In the genomic region with DNA sequence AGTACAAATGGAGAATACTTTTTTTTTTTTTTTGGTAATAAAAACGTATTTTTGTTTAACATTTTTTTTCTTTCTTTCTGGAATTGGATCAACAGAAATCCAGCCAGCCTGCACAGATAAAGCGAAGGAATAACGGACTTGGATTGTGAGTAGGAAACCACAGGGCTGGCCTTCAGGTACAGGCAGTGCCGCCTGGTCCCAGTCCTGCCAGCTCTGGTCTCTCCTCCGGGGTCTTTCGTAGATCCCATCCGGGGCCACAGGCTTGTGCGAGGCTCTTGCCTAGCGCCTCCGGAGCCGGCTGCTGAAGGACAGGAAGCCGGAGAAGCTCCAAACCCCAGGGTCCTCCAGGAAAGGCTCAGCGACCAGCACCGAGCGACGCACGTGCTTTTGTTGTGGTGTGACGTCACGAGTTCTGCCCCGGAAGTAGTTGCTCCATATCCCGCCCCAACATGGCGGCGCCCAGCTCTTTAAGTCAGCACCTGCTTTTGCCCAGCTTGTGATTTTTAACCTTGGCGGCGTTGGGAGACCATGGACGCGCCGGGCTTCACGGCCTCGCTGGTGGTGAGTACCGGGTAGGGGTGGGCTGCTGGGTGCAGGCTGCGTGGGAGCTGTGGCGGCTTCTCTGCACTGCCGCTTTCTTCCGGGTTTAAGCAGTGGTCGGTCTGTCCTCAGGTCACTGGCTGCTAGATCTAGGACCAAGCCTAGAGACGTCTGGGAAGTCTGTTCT, we compare ENCODE assay signal across 8 mouse cellular contexts. TPM values are rescaled to one million over a fixed set of nuclear protein-coding genes. Genes with fewer than 3 reads are reported as not detected.
DNase-seq lines count a peak whose midpoint lies in the region; ATAC-seq and TF ChIP-seq lines count a peak whose summit lies in the region.

Gene Slc25a26, plus strand, starts transcription at position 435 of the 727 bp plus-strand sequence.

- no peaks in the 10 kb centered on the region for H3K9me3 ChIP-seq in erythroblast, embryonic 14.5 days (ENCODE audit: control insufficient read depth, low read length)
- no peaks in the 10 kb centered on the region for H3K9me3 ChIP-seq in heart, embryonic 12.5 days (replicated peaks)
- no peaks in the 10 kb centered on the region for H3K9me3 ChIP-seq in kidney, postnatal 0 days (replicated peaks; ENCODE audit: low read length)
- H3K9me3 ChIP-seq in liver, embryonic 11.5 days (ENCODE audit: control insufficient read depth, low read length), result no peaks in the 10 kb centered on the region
- no peaks in the 10 kb centered on the region for H3K9me3 ChIP-seq in stomach, embryonic 14.5 days (ENCODE audit: control insufficient read depth, low read depth, low read length)

- no peaks in the 10 kb centered on the region for H3K27me3 ChIP-seq in C2C12 (ENCODE audit: control insufficient read depth, insufficient read depth, insufficient read length)
- H3K27me3 ChIP-seq in erythroblast, embryonic 14.5 days (ENCODE audit: control insufficient read depth), result no peaks in the 10 kb centered on the region
- 0 out of 2 replicates have a peak, but pooled peaks cover 4% of the 10 kb centered on the region for H3K27me3 ChIP-seq in heart, embryonic 12.5 days (replicated peaks)
- H3K27me3 ChIP-seq in kidney, postnatal 0 days (ENCODE audit: insufficient read depth, low read length), result no peaks in the 10 kb centered on the region
- H3K27me3 ChIP-seq in liver, embryonic 11.5 days (replicated peaks; ENCODE audit: control insufficient read depth, insufficient read depth, low read length), result no peaks in the 10 kb centered on the region
- H3K27me3 ChIP-seq in stomach, embryonic 14.5 days (ENCODE audit: control insufficient read depth, insufficient read depth, low read length), result no peaks in the 10 kb centered on the region

- peak; percentile 97 for DNase-seq in brain, embryonic 14.5 days (ENCODE audit: low read depth)
- peak; percentile 94 for DNase-seq in kidney, postnatal 0 days (ENCODE audit: low spot score)
- peak; percentile 91 for DNase-seq in liver, embryonic 11.5 days (ENCODE audit: low spot score)
- peak; percentile 93 for DNase-seq in naive thymus-derived CD4-positive, alpha-beta T cell, adult 2 months (ENCODE audit: low read depth)

- H3K27ac ChIP-seq in heart, embryonic 12.5 days (ENCODE audit: poor library complexity, severe bottlenecking), result peak within 1 kb of the TSS; percentile 45; the same call in 1 of the 2 replicates
- H3K27ac ChIP-seq in kidney, postnatal 0 days, result peak within 1 kb of the TSS; percentile 31; the same call in 1 of the 2 replicates
- no peak within 1 kb of the TSS for H3K27ac ChIP-seq in liver, embryonic 11.5 days (ENCODE audit: low read depth, low read length)
- no peak within 1 kb of the TSS for H3K27ac ChIP-seq in stomach, embryonic 14.5 days (ENCODE audit: low read length)

- H3K4me3 ChIP-seq in C2C12 (ENCODE audit: insufficient read depth, poor library complexity, severe bottlenecking), result peak within 1 kb of the TSS; percentile 63
- H3K4me3 ChIP-seq in erythroblast, embryonic 14.5 days (replicated peaks), result peak within 1 kb of the TSS; percentile 81
- peak within 1 kb of the TSS; percentile 82 for H3K4me3 ChIP-seq in heart, embryonic 12.5 days
- H3K4me3 ChIP-seq in kidney, postnatal 0 days (replicated peaks; ENCODE audit: low read depth, low read length), result peak within 1 kb of the TSS; percentile 71
- H3K4me3 ChIP-seq in liver, embryonic 11.5 days (ENCODE audit: low read depth, low read length), result peak within 1 kb of the TSS; percentile 76
- H3K4me3 ChIP-seq in stomach, embryonic 14.5 days (ENCODE audit: low read depth, low read length), result peak within 1 kb of the TSS; percentile 71

- H3ac ChIP-seq in C2C12 (ENCODE audit: control insufficient read depth, insufficient read length, low read depth), result peak within 1 kb of the TSS; percentile 89

- H3K36me3 ChIP-seq in C2C12 (ENCODE audit: control insufficient read depth, insufficient read depth), result no peaks in the 10 kb centered on the region
- H3K36me3 ChIP-seq in erythroblast, embryonic 14.5 days (ENCODE audit: control insufficient read depth), result no peaks in the 10 kb centered on the region
- H3K36me3 ChIP-seq in heart, embryonic 12.5 days, result no peaks in the 10 kb centered on the region
- no peaks in the 10 kb centered on the region for H3K36me3 ChIP-seq in kidney, postnatal 0 days (ENCODE audit: insufficient read depth, low read length)
- H3K36me3 ChIP-seq in liver, embryonic 11.5 days (ENCODE audit: control insufficient read depth, insufficient read depth, low read length), result no peaks in the 10 kb centered on the region
- no peaks in the 10 kb centered on the region for H3K36me3 ChIP-seq in stomach, embryonic 14.5 days (ENCODE audit: control insufficient read depth, insufficient read depth, low read length)

- H3K9ac ChIP-seq in heart, embryonic 12.5 days, result peak within 1 kb of the TSS; percentile 76
- H3K9ac ChIP-seq in kidney, postnatal 0 days (ENCODE audit: low read depth, low read length), result peak within 1 kb of the TSS; percentile 48
- H3K9ac ChIP-seq in liver, embryonic 11.5 days (ENCODE audit: low read depth, low read length), result peak within 1 kb of the TSS; percentile 63
- peak within 1 kb of the TSS; percentile 43 for H3K9ac ChIP-seq in stomach, embryonic 14.5 days (replicated peaks; ENCODE audit: low read depth, low read length)

- no peak for TF ChIP-seq CTCF in C2C12 (IDR thresholded peaks at IDR 0.05; ENCODE audit: control insufficient read depth, insufficient read depth, insufficient read length)
- no peak for TF ChIP-seq CTCF in brain, embryonic 14.5 days (IDR thresholded peaks at IDR 0.05; ENCODE audit: borderline replicate concordance, extremely low read depth, insufficient read depth, insufficient read length)
- TF ChIP-seq CTCF in kidney, postnatal 0 days (IDR thresholded peaks at IDR 0.05; ENCODE audit: low read depth), result no peak

- H3K4me1 ChIP-seq in erythroblast, embryonic 14.5 days (ENCODE audit: control insufficient read depth), result peaks cover 12% of the 10 kb centered on the region
- H3K4me1 ChIP-seq in heart, embryonic 12.5 days (replicated peaks), result peaks cover 8% of the 10 kb centered on the region
- H3K4me1 ChIP-seq in kidney, postnatal 0 days (replicated peaks; ENCODE audit: insufficient read depth, low read length), result 0 out of 2 replicates have a peak, but pooled peaks cover 7% of the 10 kb centered on the region
- H3K4me1 ChIP-seq in liver, embryonic 11.5 days (replicated peaks; ENCODE audit: control insufficient read depth, insufficient read depth, low read length), result peaks cover 5% of the 10 kb centered on the region; the same call in 1 of the 2 replicates
- H3K4me1 ChIP-seq in stomach, embryonic 14.5 days (ENCODE audit: control insufficient read depth, insufficient read depth, low read length), result 0 out of 2 replicates have a peak, but pooled peaks cover 3% of the 10 kb centered on the region

- WGBS in heart, embryonic 12.5 days, result under 1% methylated on average over 37 of the region's 37 CpGs
- WGBS in kidney, postnatal 0 days, result under 1% methylated on average over 37 of the region's 37 CpGs
- WGBS in liver, embryonic 11.5 days, result under 1% methylated on average over 37 of the region's 37 CpGs
- WGBS in stomach, embryonic 14.5 days, result under 1% methylated on average over 37 of the region's 37 CpGs

- H3K79me2 ChIP-seq in C2C12 (ENCODE audit: control insufficient read depth, insufficient read depth), result no peaks in the 10 kb centered on the region

- peak; percentile 95 for ATAC-seq in heart, embryonic 12.5 days (ENCODE audit: insufficient number of reproducible peaks, low FRiP score)
- ATAC-seq in kidney, postnatal 0 days (replicated peaks; ENCODE audit: low FRiP score, low read depth), result peak; percentile 96
- peak; percentile 97 for ATAC-seq in liver, embryonic 11.5 days (replicated peaks; ENCODE audit: low FRiP score)
- ATAC-seq in stomach, embryonic 14.5 days (ENCODE audit: insufficient number of reproducible peaks, insufficient read depth, low FRiP score, low read depth), result peak; percentile 96

- no peaks in the 10 kb centered on the region for H3K79me3 ChIP-seq in C2C12 (ENCODE audit: low read depth)

- TF ChIP-seq POLR2A in brain, embryonic 14.5 days (IDR thresholded peaks at IDR 0.05; ENCODE audit: borderline replicate concordance, extremely low read depth, insufficient read depth, insufficient read length, poor library complexity, severe bottlenecking), result no peak

- peak within 1 kb of the TSS; percentile 86 for H3K4me2 ChIP-seq in heart, embryonic 12.5 days
- peak within 1 kb of the TSS; percentile 80 for H3K4me2 ChIP-seq in kidney, postnatal 0 days (ENCODE audit: low read length)
- peak within 1 kb of the TSS; percentile 65 for H3K4me2 ChIP-seq in liver, embryonic 11.5 days
- peak within 1 kb of the TSS; percentile 45 for H3K4me2 ChIP-seq in stomach, embryonic 14.5 days (replicated peaks; ENCODE audit: low read depth, low read length)

TF ChIP-seq in C2C12, 6 proteins besides CTCF, POLR2A, EP300 and RAD21:
- TF ChIP-seq CEBPB (IDR thresholded peaks at IDR 0.05; ENCODE audit: low read depth), result no peak
- TF ChIP-seq MAX (IDR thresholded peaks at IDR 0.05), result peak; percentile 88

RNA-seq across cellular contexts. Expression of gene Slc25a26, which starts in this region (rescaled TPM):
- polyA plus RNA-seq in C2C12 (2012; fragmentation: generic; extraction: Trizol), result 4.6 TPM
- 9.1 and 10.0 TPM in 2 replicates for polyA plus RNA-seq in brain, embryonic 14.5 days (2012; rRNA removed)
- 0.06 and 0.08 TPM in 2 replicates for polyA plus RNA-seq in erythroblast, embryonic 14.5 days (2012)
- polyA plus RNA-seq in heart, embryonic 12.5 days (2016; fragmentation: Nextera tagmentation; extraction: Ambion mirVana), result 11.6 and 13.9 TPM in 2 replicates
- 11.3 and 12.5 TPM in 2 replicates for polyA plus RNA-seq in kidney, postnatal 0 days (2015; fragmentation: Nextera tagmentation; extraction: Ambion mirVana)
- 6.4 and 8.2 TPM in 2 replicates for polyA plus RNA-seq in liver, embryonic 11.5 days (2014; fragmentation: Nextera tagmentation; extraction: Ambion mirVana)
- 7.0 and 8.1 TPM in 2 replicates for polyA plus RNA-seq in stomach, embryonic 14.5 days (2014; fragmentation: Nextera tagmentation; extraction: Ambion mirVana)

Comparison
In these comparisons a context has a peak if more than half of its experiments do, and no peak if none do; other contexts are left out.
1. H3K27ac ChIP-seq: peak in heart, embryonic 12.5 days (single experiment) and kidney, postnatal 0 days (single experiment); none in liver, embryonic 11.5 days (single experiment) and stomach, embryonic 14.5 days (single experiment).
2. Peak in every context shown above with its lines, with median percentiles within 50 percentile points of each other: H3K4me3 ChIP-seq, DNase-seq, ATAC-seq, H3K4me2 ChIP-seq and H3K9ac ChIP-seq.